Mouse (Mus musculus): ENCODE measurements at regions not wholly inside any gene's neighbourhood (a gene's known extent, or its start where the extent isn't known, plus 50 kb on each side); places are given as distances from the start of the nearest gene placed in this dataset.
A peak's percentile ranks its signal among the peaks of the same experiment; 100 is the strongest.
"Not testable (repeated sequence)": the region's sequence is repeated elsewhere in the genome, so short reads cannot be mapped to it uniquely, and the experiment has no call there.

- Histone ChIP-seq H3K4me2 (replicated peaks; ENCODE audit: low read depth, low read length) (no peak overlapping the region), H3K27ac (ENCODE audit: low read length) (no peak overlapping the region), H3K4me1 (ENCODE audit: insufficient read depth, low read length) (0 out of 2 replicates have a peak, but pooled peaks cover 3% of the 10 kb centered on the region), H3K27me3 (ENCODE audit: insufficient read depth, low read length) (no peaks in the 10 kb centered on the region), H3K9me3 (ENCODE audit: low read length) (no peaks in the 10 kb centered on the region), H3K9ac (replicated peaks; ENCODE audit: low read length) (no peak overlapping the region), H3K36me3 (ENCODE audit: insufficient read depth, low read length) (no peaks in the 10 kb centered on the region), H3K4me3 (ENCODE audit: low read length) (no peak overlapping the region)
- no peak for ATAC-seq (ENCODE audit: low FRiP score, low TSS enrichment)
- WGBS = 76% methylated on average over 12 of the region's 12 CpGs
Measured at GRCm38 (mm10) chr2:17946047-17946446, 50.7 kb downstream of the H2al2a start.

- H3K4me2 ChIP-seq (replicated peaks; ENCODE audit: low read depth, low read length) = no peak overlapping the region
- H3K4me1 ChIP-seq (ENCODE audit: insufficient read depth, low read length) = 0 out of 2 replicates have a peak, but pooled peaks cover 3% of the 10 kb centered on the region
- H3K4me3 ChIP-seq (ENCODE audit: low read length) = no peak overlapping the region
- 56% methylated on average over 7 of the region's 7 CpGs for WGBS
- no peak overlapping the region for H3K9ac ChIP-seq (replicated peaks; ENCODE audit: low read length)
- no peaks in the 10 kb centered on the region for H3K36me3 ChIP-seq (ENCODE audit: insufficient read depth, low read length)
- no peak for ATAC-seq (ENCODE audit: low FRiP score, low TSS enrichment)
- no peaks in the 10 kb centered on the region for H3K9me3 ChIP-seq (ENCODE audit: low read length)
- H3K27me3 ChIP-seq (ENCODE audit: insufficient read depth, low read length) = no peaks in the 10 kb centered on the region
- H3K27ac ChIP-seq (ENCODE audit: low read length) = no peak overlapping the region
Measured at GRCm38 (mm10) chr2:17945369-17945915, 51.3 kb downstream of the H2al2a start.

- no peaks in the 10 kb centered on the region for H3K9me3 ChIP-seq (ENCODE audit: low read length)
- no peak overlapping the region for H3K27ac ChIP-seq (ENCODE audit: low read length)
- no peak overlapping the region for H3K9ac ChIP-seq (replicated peaks; ENCODE audit: low read length)
- H3K4me3 ChIP-seq (ENCODE audit: low read length) = no peak overlapping the region
- H3K4me2 ChIP-seq (replicated peaks; ENCODE audit: low read depth, low read length) = no peak overlapping the region
- 0 out of 2 replicates have a peak, but pooled peaks cover 14% of the 10 kb centered on the region for H3K4me1 ChIP-seq (ENCODE audit: insufficient read depth, low read length)
- H3K27me3 ChIP-seq (ENCODE audit: insufficient read depth, low read length) = no peaks in the 10 kb centered on the region
- no peak for ATAC-seq (ENCODE audit: low FRiP score, low TSS enrichment)
- no peaks in the 10 kb centered on the region for H3K36me3 ChIP-seq (ENCODE audit: insufficient read depth, low read length)
- WGBS = 92% methylated on average over 11 of the region's 11 CpGs
Measured at GRCm38 (mm10) chr2:17943506-17943905, 53.3 kb downstream of the H2al2a start.

GRCm38 (mm10) chr2:17942528-17943387 lies 54.0 kb downstream of the H2al2a start:
- Histone ChIP-seq H3K27me3 (ENCODE audit: insufficient read depth, low read length) (no peaks in the 10 kb centered on the region), H3K4me2 (replicated peaks; ENCODE audit: low read depth, low read length) (no peak overlapping the region), H3K4me3 (ENCODE audit: low read length) (no peak overlapping the region), H3K9ac (replicated peaks; ENCODE audit: low read length) (no peak overlapping the region), H3K27ac (ENCODE audit: low read length) (no peak overlapping the region), H3K9me3 (ENCODE audit: low read length) (no peaks in the 10 kb centered on the region), H3K36me3 (ENCODE audit: insufficient read depth, low read length) (no peaks in the 10 kb centered on the region), H3K4me1 (ENCODE audit: insufficient read depth, low read length) (0 out of 2 replicates have a peak, but pooled peaks cover 12% of the 10 kb centered on the region)
- 76% methylated on average over 8 of the region's 8 CpGs for WGBS
- no peak for ATAC-seq (ENCODE audit: low FRiP score, low TSS enrichment)

- no peak for ATAC-seq (ENCODE audit: low FRiP score, low TSS enrichment)
- Histone ChIP-seq H3K4me2 (replicated peaks; ENCODE audit: low read depth, low read length) (no peak overlapping the region), H3K27me3 (ENCODE audit: insufficient read depth, low read length) (no peaks in the 10 kb centered on the region), H3K4me1 (ENCODE audit: insufficient read depth, low read length) (0 out of 2 replicates have a peak, but pooled peaks cover 12% of the 10 kb centered on the region), H3K9me3 (ENCODE audit: low read length) (no peaks in the 10 kb centered on the region), H3K4me3 (ENCODE audit: low read length) (no peak overlapping the region), H3K36me3 (ENCODE audit: insufficient read depth, low read length) (no peaks in the 10 kb centered on the region), H3K9ac (replicated peaks; ENCODE audit: low read length) (no peak overlapping the region), H3K27ac (ENCODE audit: low read length) (no peak overlapping the region)
- 87% methylated on average over 6 of the region's 6 CpGs for WGBS
Measured at GRCm38 (mm10) chr2:17941921-17942320, 54.8 kb downstream of the H2al2a start.

- ATAC-seq (ENCODE audit: low FRiP score, low TSS enrichment) = peak; percentile 29; the same call in 1 of the 2 replicates
- H3K36me3 ChIP-seq (ENCODE audit: insufficient read depth, low read length); H3K4me2 ChIP-seq (replicated peaks; ENCODE audit: low read depth, low read length); H3K9me3 ChIP-seq (ENCODE audit: low read length); H3K9ac ChIP-seq (replicated peaks; ENCODE audit: low read length); H3K27me3 ChIP-seq (ENCODE audit: insufficient read depth, low read length); H3K27ac ChIP-seq (ENCODE audit: low read length); H3K4me3 ChIP-seq (ENCODE audit: low read length): not testable (repeated sequence)
- H3K4me1 ChIP-seq (ENCODE audit: insufficient read depth, low read length) = 0 out of 2 replicates have a peak, but pooled peaks cover 12% of the 10 kb centered on the region
- 78% methylated on average over 13 of the region's 16 CpGs for WGBS
Measured at GRCm38 (mm10) chr2:17939857-17940848, 56.6 kb downstream of the H2al2a start.

GRCm38 (mm10) chr2:17939183-17939856 lies 57.4 kb downstream of the H2al2a start:
- Histone ChIP-seq H3K4me1 (ENCODE audit: insufficient read depth, low read length) (0 out of 2 replicates have a peak, but pooled peaks cover 12% of the 10 kb centered on the region), H3K9ac (replicated peaks; ENCODE audit: low read length) (no peak overlapping the region), H3K27ac (ENCODE audit: low read length) (no peak overlapping the region), H3K9me3 (ENCODE audit: low read length) (peaks cover 6% of the 10 kb centered on the region; the same call in 1 of the 2 replicates), H3K36me3 (ENCODE audit: insufficient read depth, low read length) (no peaks in the 10 kb centered on the region), H3K4me2 (replicated peaks; ENCODE audit: low read depth, low read length) (no peak overlapping the region), H3K27me3 (ENCODE audit: insufficient read depth, low read length) (no peaks in the 10 kb centered on the region), H3K4me3 (ENCODE audit: low read length) (no peak overlapping the region)
- ATAC-seq (ENCODE audit: low FRiP score, low TSS enrichment) = no peak
- 45% methylated on average over 4 of the region's 4 CpGs for WGBS

- Histone ChIP-seq H3K4me3 (ENCODE audit: low read length) (no peak overlapping the region), H3K4me1 (ENCODE audit: insufficient read depth, low read length) (0 out of 2 replicates have a peak, but pooled peaks cover 12% of the 10 kb centered on the region), H3K9me3 (ENCODE audit: low read length) (peaks cover 6% of the 10 kb centered on the region; the same call in 1 of the 2 replicates), H3K36me3 (ENCODE audit: insufficient read depth, low read length) (no peaks in the 10 kb centered on the region), H3K4me2 (replicated peaks; ENCODE audit: low read depth, low read length) (no peak overlapping the region), H3K27me3 (ENCODE audit: insufficient read depth, low read length) (no peaks in the 10 kb centered on the region), H3K9ac (replicated peaks; ENCODE audit: low read length) (no peak overlapping the region), H3K27ac (ENCODE audit: low read length) (no peak overlapping the region)
- ATAC-seq (ENCODE audit: low FRiP score, low TSS enrichment) = no peak
- 69% methylated on average over 4 of the region's 4 CpGs for WGBS
Measured at GRCm38 (mm10) chr2:17936527-17937139, 60.1 kb downstream of the H2al2a start.
